Mouse (Mus musculus) erythroid progenitor cell, adult 5-6 weeks (primary cell): ENCODE results near the gene Oxtr. TPM values are rescaled to one million over a fixed set of nuclear protein-coding genes. Genes with fewer than 3 reads are reported as not detected.

Experiments
- ATAC-seq: replicated peaks from 2 replicates; pipeline ENCODE4 v1.8.0; 2016; ENCODE audit warnings: moderate number of reproducible peaks, mild to moderate bottlenecking, moderate TSS enrichment, inconsistent platforms; ENCODE audit not compliant: poor library complexity, low FRiP score, severe bottlenecking
- total RNA-seq, 2 experiments: library from RNA; stranded (forward) in 1 of 2; stranded (reverse) in 1 of 2; fragments of 150-400 nt in 1 of 2; fragments of 186-747, 209-891 nt in 1 of 2; gene quantifications; 2 replicates each; pipeline versions ENCODE4 v1.2.3 to v1.2.4; 2015 to 2017; ENCODE audit warnings: low replicate concordance in 2 of 2

Oxtr gene
- total RNA-seq, 2 experiments from 2014 or later = not detected

DNA sequence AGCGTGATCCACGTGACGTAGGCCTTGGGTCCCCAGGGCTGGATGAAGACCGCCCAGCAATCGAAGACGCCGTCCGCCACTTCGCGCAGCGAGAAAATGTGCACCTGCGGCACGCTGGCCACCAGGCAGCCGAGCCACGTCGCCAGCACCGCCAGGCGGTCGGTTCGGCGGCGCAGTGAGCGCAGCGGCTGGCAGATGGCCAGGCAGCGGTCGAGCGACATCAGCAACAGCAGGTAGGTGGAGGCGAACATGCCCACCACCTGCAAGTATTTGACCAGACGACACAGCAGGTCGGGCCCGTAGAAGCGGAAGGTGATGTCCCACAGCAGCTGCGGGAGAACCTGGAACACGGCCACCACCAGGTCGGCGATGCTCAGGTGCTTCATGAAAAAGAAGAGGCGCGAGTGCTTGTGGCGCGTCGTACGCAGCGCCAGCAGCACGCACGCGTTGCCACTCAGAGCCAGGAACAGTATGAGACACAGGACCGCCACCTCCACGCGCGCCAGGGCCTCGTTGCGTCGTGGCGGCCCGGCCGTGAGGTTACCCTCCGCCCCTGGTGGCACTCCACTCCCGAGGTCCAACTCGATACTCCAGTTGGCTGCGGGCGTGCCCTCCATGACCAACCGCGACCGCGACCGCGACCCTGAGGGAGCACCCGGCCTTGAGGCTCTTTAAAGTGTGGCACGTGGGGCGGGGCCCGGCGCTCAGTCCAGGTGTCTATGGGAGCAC, 398 bp downstream of the Oxtr start:
- no peak for ATAC-seq

DNA sequence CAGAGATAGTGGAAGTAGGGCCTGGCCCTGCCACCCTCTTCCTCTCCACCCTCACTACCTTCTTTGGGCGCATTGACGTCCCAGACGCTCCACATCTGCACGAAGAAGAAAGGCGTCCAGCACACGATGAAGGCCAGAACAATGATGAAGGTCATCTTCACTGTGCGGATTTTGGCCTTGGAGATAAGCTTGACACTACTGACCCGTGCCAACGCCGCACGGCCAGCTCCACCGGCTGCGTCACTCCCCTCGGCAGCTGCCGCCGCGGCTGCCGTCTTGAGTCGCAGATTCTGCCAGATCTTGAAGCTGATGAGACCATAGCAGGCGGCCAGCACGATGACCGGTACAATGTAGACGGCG, 942 bp downstream of the Oxtr start:
- no peak for ATAC-seq

DNA sequence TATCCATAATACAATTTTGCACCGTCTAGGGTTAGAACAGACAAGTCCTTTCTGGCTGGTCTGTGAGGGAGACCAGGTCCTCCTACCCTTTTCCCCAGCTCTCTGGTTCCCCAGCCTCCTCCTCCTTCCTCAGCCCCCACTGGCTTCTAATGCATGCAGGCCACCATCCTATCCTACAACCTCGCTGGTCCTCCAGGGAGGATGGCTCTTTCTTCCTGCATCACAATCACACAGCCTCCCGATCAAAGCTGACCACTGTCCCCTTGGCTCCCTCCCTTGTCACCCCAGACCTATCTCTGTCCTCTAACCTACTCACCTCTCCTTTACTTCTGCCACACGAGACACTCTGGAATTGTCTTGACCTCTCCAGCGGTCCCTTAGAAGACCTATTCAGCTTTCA, 1.8 kb downstream of the Oxtr start:
- no peak for ATAC-seq

DNA sequence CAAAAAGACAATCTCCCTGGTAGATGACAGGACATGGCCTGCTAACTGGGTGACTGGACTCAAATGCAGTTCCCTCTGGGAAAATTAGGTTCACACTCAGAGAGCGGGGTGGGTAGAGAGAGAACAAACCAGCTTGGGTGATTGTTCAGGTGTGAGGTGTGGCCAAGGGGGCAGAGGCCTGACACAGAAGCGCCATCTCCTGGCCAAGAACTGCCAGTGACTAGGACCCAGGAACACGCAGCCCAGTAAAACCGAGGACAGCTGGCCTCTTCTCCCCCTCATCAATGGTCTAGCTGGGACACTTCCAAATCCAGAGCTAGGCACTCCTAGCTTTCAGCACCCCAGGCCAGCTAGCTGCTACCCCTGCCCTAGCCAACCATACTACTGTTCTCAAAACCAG, 5.4 kb downstream of the Oxtr start:
- ATAC-seq = no peak

DNA sequence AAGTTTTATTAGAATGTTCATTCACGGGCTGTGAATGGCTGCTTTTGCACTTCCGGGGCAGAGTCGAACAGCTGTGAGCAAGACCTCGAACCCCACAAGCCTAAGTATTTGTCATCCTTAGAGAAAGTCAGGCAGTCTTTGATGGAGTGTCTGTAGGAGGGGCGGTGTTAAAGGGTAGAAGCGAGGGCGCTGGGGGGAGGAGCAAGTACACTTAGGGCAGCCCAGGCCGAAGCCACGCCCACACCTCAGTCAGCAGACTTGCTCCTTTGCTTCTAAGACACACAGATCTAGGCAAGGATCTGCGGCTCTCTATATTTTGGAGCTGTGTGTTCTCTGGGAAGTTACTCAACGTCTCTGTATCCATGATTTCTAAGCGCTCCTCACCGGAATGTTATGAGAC, 9.9 kb downstream of the Oxtr start:
- ATAC-seq = no peak

DNA sequence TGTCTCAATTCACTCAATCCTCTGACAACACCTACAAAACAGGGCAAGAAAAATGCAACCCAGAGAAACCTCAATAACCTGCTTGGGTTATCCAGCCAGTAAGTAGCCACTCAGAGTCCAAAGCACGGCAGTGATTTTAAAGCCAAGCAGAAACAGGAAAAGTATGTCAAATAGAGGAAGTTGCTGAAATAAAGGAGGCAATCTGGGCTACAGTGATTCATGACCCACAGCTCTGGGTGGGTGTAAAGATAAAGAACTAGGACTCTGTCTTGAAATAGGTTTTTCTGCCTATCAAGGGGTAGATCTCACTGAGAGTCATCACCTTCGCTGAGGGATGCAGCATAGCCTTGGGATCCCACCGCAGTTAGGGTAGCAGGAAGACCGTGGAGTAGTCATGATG, 18.1 kb downstream of the Oxtr start:
- ATAC-seq = no peak

DNA sequence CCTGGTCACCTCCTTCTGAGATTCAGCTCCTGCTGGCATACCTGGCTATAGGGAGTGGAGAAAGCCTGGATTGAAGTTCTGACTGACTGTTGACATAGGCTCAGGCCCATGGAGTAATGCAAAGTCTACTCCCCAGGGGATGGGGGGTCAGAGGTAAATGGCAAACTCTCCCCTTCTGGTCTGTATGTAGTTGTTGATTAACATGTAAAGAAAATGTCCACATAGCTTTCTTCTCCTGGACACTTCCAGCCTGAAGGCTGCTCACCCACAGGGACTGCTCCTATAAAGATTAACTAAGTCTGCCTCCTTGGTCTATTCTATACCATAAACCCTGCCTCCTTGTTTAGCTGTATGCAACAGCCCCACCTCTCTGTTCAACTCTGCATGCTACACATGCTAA, 23.7 kb downstream of the Oxtr start:
- ATAC-seq = no peak

DNA sequence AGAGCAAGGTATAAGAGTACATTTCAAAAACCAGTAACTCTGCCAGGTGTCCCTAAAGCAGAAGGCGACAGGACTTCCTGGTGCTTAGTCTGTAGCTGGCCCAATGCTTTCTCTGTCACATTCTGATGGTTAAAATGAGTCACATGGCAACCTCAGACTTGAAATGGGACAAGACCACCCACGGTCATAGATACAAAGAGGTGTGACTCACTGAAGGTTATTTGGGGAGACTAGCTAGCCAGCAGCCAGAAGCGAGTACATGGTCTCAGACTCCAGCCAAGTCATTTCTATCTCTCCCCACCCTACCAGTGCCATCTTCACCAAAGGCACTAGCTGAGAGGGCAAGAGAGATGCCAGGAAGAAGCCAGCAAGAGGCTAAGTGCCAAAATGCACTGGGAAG, 24.3 kb downstream of the Oxtr start:
- no peak for ATAC-seq

DNA sequence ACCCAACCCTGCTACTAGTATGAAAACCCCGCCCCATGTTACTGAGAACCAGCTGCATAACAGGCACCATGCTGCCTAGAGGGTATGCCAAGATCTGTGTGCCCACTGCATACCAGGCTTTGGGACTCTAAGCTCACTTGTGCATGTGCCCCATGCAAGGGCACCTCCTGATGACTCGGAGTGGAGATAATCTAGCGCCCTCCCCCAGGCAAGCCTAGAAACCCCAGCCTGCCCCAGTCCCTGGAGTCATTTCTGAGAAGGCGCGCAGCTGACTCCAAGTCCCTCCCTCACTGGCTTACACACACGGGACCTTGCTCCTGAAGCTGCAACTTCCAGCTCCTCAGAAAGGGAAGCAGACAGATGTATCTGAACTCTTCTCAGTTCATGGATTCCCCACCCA, 26.4 kb downstream of the Oxtr start:
- no peak for ATAC-seq

DNA sequence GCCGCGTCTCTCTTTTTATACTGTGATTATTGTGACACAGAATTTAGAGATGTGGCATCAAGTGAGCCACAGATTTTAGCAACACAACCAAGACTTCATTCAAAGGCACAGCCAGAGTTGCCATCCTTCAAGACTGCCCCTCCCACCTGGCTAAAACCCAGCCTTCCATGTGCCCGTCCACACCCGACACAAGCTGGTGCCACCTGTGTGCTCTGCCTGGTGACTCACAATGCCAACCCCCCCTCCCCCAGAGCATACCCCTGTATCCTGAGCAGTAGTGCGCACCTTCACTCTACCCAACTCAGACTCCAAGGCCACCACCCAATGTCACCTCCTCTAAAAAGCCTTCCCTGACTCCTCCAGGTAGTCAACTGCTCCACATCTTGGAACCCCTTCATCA, 28.3 kb downstream of the Oxtr start:
- ATAC-seq = no peak

DNA sequence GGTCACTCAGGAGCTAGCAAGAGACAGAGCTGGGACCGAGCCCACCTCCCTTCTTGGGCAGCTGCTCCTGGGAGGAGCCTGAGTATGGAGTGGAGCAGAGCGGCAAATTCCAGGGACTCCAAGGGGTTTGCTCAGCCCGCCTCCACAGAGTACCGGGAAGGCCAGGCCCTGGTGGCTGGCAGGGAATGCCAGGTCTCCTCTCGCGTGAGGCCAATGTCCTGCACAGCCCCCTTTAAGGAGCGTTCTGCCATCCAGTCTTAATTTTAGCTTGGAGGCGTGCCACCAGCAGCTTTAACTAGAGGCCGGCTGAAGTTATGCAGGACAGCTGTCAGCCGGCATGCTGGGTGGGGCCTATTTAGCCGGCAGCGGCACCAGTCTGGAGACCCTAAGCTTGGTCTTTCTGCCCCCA, 30.4 kb downstream of the Oxtr start, which contains the start of gene Cav3:
Gene Cav3, plus strand, starts transcription at position 165 of the 409 bp plus-strand sequence.
- no peak for ATAC-seq

DNA sequence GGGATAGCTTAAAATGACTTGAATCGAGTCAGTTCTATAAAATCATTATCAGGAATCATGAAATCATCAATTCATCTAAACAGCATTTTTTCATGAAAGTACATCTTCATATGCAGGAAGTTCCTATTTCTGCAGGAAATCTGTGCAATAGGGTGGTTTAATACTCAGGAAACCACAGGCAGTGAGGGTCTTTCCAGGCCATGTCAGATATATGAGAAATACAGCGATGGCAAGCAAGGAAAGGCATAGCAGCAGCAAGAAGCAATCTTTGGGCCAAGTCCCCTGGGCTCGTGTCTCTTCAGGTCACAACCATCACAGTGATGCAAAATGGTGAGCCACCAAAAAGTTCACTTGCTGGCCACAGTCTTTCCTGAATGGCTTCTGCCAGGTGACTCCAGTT, 44.1 kb downstream of the Oxtr start:
- ATAC-seq = no peak

DNA sequence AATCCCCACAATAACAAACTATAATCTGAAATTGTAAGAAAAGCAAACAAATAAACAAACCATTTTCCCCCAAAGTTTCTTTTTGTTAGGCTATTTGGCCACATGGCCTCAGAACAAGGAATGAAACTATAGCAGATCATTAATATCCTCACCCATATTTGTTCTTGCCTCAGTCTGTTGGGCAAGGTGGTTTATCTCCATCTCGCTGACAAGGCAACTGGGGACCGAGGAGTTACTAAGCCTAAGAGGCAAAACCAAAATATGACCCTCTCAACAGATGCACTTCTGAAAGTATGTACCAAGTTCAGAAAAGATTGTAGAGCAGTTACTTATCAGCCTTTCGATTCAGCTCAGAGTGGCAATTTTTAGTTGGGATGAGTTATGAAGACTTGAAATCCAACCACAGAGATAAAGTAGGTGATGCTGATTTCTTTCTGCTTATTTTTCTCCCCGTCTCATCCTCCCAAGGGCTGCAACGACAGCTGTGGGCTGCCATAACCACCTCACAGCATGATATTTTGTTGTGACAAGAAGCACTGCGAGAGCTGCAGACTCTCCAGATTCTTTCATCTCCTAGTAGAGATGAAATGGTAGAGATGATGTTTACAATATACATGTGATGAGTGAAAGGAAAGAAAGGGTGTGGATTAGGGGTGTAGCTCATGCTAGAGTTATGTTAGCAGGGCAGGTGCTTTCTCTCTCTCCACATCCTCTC, 63.6 kb downstream of the Oxtr start:
- ATAC-seq = no peak

DNA sequence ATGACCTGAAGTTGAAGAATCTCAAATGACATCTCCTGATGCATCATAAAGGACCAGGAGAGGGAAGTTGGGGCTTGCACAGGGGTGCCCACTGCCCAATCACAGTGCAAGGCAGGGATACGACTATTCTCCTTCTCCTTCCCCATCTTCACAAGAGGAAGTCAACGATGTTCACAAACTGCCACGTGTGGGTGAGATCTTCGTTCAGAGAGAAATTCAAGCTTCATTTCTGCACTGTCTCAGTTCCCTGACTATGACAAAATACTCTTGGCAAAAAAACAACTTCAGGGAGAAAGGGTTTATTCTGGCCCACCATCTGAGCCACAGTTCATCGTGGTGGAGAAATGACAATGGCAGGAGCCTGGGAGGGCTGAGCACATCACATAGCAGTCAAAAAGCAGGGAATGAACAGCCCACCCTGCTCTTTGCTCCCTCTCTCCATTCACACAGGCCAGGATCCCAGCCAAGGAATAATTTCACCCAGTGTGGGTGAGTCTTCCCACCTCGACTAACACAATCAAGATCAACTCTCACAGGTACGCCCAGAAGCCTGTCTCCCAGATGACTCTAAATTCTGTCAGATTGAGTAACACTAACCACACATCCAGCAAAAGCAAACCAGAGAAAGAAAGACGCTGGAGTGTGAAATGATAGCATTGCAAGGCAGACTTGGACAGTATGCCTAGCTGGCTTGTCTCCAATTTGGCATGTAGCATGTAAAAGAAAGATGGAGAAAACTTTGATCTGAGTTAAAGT, 65.8 kb downstream of the Oxtr start:
- no peak for ATAC-seq

Other genes starting within 250 kb of the Oxtr start
- gene Lmcd1, start 216.2 kb downstream of the Oxtr start, total RNA-seq (2015; ENCODE audit: low replicate concordance) = not detected in 2 replicates
- not detected in 2 replicates for gene Lmcd1, start 216.2 kb downstream of the Oxtr start, total RNA-seq (2017; ENCODE audit: low replicate concordance)
- gene Ssu2, start 101.9 kb downstream of the Oxtr start, total RNA-seq (2015; ENCODE audit: low replicate concordance) = not detected in 2 replicates
- not detected in 2 replicates for gene Ssu2, start 101.9 kb downstream of the Oxtr start, total RNA-seq (2017; ENCODE audit: low replicate concordance)
- gene Cav3, start 30.4 kb downstream of the Oxtr start, total RNA-seq (2015; ENCODE audit: low replicate concordance) = not detected in 2 replicates
- gene Cav3, start 30.4 kb downstream of the Oxtr start, total RNA-seq (2017; ENCODE audit: low replicate concordance) = not detected in 2 replicates
- gene Rad18, start 206.7 kb upstream of the Oxtr start, total RNA-seq (2015; ENCODE audit: low replicate concordance) = 44.7 and 50.3 TPM in 2 replicates
- 45.6 and 47.0 TPM in 2 replicates for gene Rad18, start 206.7 kb upstream of the Oxtr start, total RNA-seq (2017; ENCODE audit: low replicate concordance)